Mouse (Mus musculus) stomach, postnatal 0 days (tissue): ENCODE data around the gene Klhl18. TPM values are rescaled to one million over a fixed set of nuclear protein-coding genes. Genes with fewer than 3 reads are reported as not detected.

Source experiments
- ATAC-seq: fragments of 200-750 bp; cut with Nextera tagmentation; 2 replicates; pipeline ENCODE4 v1.8.0; 2017; ENCODE audit not compliant: low FRiP score, low TSS enrichment
- DNase-seq: peaks from one replicate; pipeline ENCODE4 v3.0.0-alpha.2; 2016; ENCODE audit warnings: low spot score
- H3K27ac ChIP-seq: fragments of 300-500 bp; sonication (generic); replicated peaks from 2 replicates; pipeline ENCODE4 v1.5.1; 2014; ENCODE audit warnings: mild to moderate bottlenecking, control low read depth
- H3K27me3 ChIP-seq: fragments of 300-500 bp; sonication (generic); 2 replicates; pipeline ENCODE4 v1.6.1; 2014; ENCODE audit warnings: low read length; ENCODE audit not compliant: control insufficient read depth, insufficient read depth
- H3K36me3 ChIP-seq: fragments of 300-500 bp; sonication (generic); 2 replicates; pipeline ENCODE4 v1.6.1; 2014; ENCODE audit warnings: low read length, mixed read lengths; ENCODE audit not compliant: control insufficient read depth, insufficient read depth
- H3K4me1 ChIP-seq: fragments of 300-500 bp; sonication (generic); replicated peaks from 2 replicates; pipeline ENCODE4 v1.6.1; 2014; ENCODE audit warnings: antibody characterized with exemption; ENCODE audit not compliant: control insufficient read depth, insufficient read depth
- H3K4me2 ChIP-seq: fragments of 300-500 bp; sonication (generic); replicated peaks from 2 replicates; pipeline ENCODE4 v1.6.1; 2014; ENCODE audit warnings: low read depth, mild to moderate bottlenecking, control low read depth, moderate library complexity
- H3K4me3 ChIP-seq: fragments of 300-500 bp; sonication (generic); 2 replicates; pipeline ENCODE4 v1.5.1; 2014; ENCODE audit warnings: low read depth, low read length, control low read depth
- H3K9ac ChIP-seq: fragments of 300-500 bp; sonication (generic); 2 replicates; pipeline ENCODE4 v1.6.1; 2014; ENCODE audit warnings: mild to moderate bottlenecking, low read length, control low read depth, mixed read lengths
- H3K9me3 ChIP-seq: fragments of 300-500 bp; sonication (generic); 2 replicates; pipeline ENCODE4 v1.6.1; 2016; ENCODE audit warnings: low read length; ENCODE audit not compliant: control insufficient read depth
- CTCF ChIP-seq: IDR thresholded peaks from 2 replicates; pipeline ENCODE4 v1.5.1; 2016; ENCODE audit warnings: antibody characterized with exemption, low read depth, mild to moderate bottlenecking, moderate library complexity
- EP300 ChIP-seq: optimal IDR thresholded peaks from 2 replicates; pipeline ENCODE3; 2016; ENCODE audit warnings: antibody characterized with exemption
- WGBS: fragments of 180-500 bp; shearing (Covaris S2); extraction: QIAGEN DNeasy Blood & Tissue Kit; methylation state at CpG from one replicate; pipeline ENCODE4 v1.1.7; 2014; 5-methylcytosine and 5-hydroxymethylcytosine counted together
- polyA plus RNA-seq: library from polyadenylated mRNA; unstranded; fragments of >200 nt; fragmentation: Nextera tagmentation; extraction: Ambion mirVana; gene quantifications from 2 replicates; pipeline ENCODE4 v1.2.1, GENCODE M21; 2015

Klhl18 gene
- polyA plus RNA-seq = 5.7 and 5.8 TPM in 2 replicates

- DNase-seq = peak; percentile 96
- WGBS = under 1% methylated on average over 53 of the region's 53 CpGs
- H3K9me3 ChIP-seq = no peaks in the 10 kb centered on the region
- H3K4me2 ChIP-seq = peak within 1 kb of the TSS; percentile 87
- peak within 1 kb of the TSS; percentile 76 for H3K9ac ChIP-seq
- no peaks in the 10 kb centered on the region for H3K27me3 ChIP-seq
- H3K4me3 ChIP-seq = peak within 1 kb of the TSS; percentile 73
- H3K27ac ChIP-seq = peak within 1 kb of the TSS; percentile 94
- peak; percentile 15 for TF ChIP-seq EP300
- TF ChIP-seq CTCF = peak; percentile 40
- ATAC-seq = peak; percentile 98
- H3K36me3 ChIP-seq = no peaks in the 10 kb centered on the region
- H3K4me1 ChIP-seq = peaks cover 7% of the 10 kb centered on the region; the same call in 1 of the 2 replicates
These were observed at the start of gene Klhl18, which contains the start of gene Kif9 for GRCm38 (mm10) chr9:110476124-110477091. Gene Klhl18, minus strand, starts transcription at chr9:110476694. Gene Kif9, plus strand, starts transcription at chr9:110476958.

DNA sequence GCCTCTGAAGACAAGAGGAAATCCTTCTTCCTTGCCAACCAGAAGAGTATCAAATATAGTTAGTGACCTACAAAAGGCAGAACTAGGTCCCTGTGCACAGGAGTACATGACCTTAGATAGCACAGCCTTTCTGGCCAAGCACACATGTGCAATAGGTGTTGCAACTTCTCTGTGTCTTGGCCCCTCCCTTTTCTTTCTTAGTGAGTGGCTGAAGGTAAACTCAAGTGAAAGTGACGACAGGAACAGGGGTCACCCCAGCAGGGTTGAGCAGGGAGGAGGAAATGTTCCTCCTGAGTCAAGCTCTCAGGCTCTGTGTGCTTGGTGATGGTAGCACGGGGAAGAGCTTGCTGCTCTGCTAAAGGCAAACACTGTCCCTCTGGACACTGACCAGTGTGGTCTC, 49.2 kb upstream of the Klhl18 start:
- ATAC-seq = peak; percentile 97
- 39% methylated on average over 2 of the region's 2 CpGs for WGBS

DNA sequence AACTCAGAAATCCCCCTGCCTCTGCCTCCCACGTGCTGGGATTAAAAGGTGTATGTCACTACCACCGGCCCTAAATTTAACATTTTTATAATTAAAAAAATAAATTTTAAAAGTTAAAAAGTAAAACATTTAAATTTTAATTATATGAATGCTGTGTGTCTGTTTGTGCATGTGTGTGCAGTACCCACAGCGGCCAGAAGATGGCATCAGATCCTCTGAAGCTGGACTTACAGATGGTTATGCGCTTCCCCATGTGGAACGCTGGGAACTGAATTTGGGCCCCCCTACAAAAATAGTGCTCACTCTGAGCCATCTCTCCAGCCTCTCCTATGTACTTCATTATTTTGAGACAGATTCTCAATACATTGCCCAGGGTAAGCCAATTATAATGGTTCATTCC, 14.4 kb upstream of the Klhl18 start:
- no peak for ATAC-seq
- no peak overlapping the region for H3K9ac ChIP-seq
- H3K4me2 ChIP-seq = no peak overlapping the region
- no peaks in the 10 kb centered on the region for H3K36me3 ChIP-seq
- no peaks in the 10 kb centered on the region for H3K9me3 ChIP-seq
- no peak overlapping the region for H3K27ac ChIP-seq
- H3K4me3 ChIP-seq = no peak overlapping the region
- H3K27me3 ChIP-seq = no peaks in the 10 kb centered on the region
- no peaks in the 10 kb centered on the region for H3K4me1 ChIP-seq
- 61% methylated on average over 5 of the region's 5 CpGs for WGBS
- DNase-seq = peak; percentile 27
- peak; percentile 62 for TF ChIP-seq CTCF
- TF ChIP-seq EP300 = no peak

More for the DNA sequence above, 49.2 kb upstream of the Klhl18 start:
- no peak overlapping the region for H3K4me2 ChIP-seq
- H3K9me3 ChIP-seq = no peaks in the 10 kb centered on the region
- H3K27me3 ChIP-seq = no peaks in the 10 kb centered on the region
- TF ChIP-seq CTCF (no peak), EP300 (no peak)
- peak; percentile 71 for DNase-seq
- no peak overlapping the region for H3K9ac ChIP-seq
- no peaks in the 10 kb centered on the region for H3K4me1 ChIP-seq
- no peaks in the 10 kb centered on the region for H3K36me3 ChIP-seq
- no peak overlapping the region for H3K27ac ChIP-seq
- H3K4me3 ChIP-seq = no peak overlapping the region

GRCm38 (mm10) chr9:110488841-110489240, 12.3 kb upstream of the Klhl18 start:
- DNase-seq (no peak), ATAC-seq (no peak)
- Histone ChIP-seq H3K27me3 (no peaks in the 10 kb centered on the region), H3K9me3 (no peaks in the 10 kb centered on the region), H3K36me3 (no peaks in the 10 kb centered on the region), H3K4me1 (no peaks in the 10 kb centered on the region), H3K4me3 (no peak overlapping the region), H3K27ac (no peak overlapping the region), H3K4me2 (no peak overlapping the region), H3K9ac (no peak overlapping the region)
- WGBS = 44% methylated on average over 4 of the region's 4 CpGs
- TF ChIP-seq EP300 (no peak), CTCF (no peak)

GRCm38 (mm10) chr9:110478639-110479038, 2.1 kb upstream of the Klhl18 start:
- Histone ChIP-seq H3K9ac (no peak overlapping the region), H3K27ac (no peak overlapping the region), H3K4me1 (peaks cover 7% of the 10 kb centered on the region; the same call in 1 of the 2 replicates), H3K4me2 (no peak overlapping the region), H3K9me3 (no peaks in the 10 kb centered on the region), H3K4me3 (no peak overlapping the region), H3K27me3 (no peaks in the 10 kb centered on the region), H3K36me3 (no peaks in the 10 kb centered on the region)
- ATAC-seq = no peak
- no peak for TF ChIP-seq EP300
- TF ChIP-seq CTCF = no peak
- 73% methylated on average over 4 of the region's 4 CpGs for WGBS
- no peak for DNase-seq

- Histone ChIP-seq H3K36me3 (no peaks in the 10 kb centered on the region), H3K27me3 (no peaks in the 10 kb centered on the region), H3K4me2 (no peak overlapping the region), H3K4me1 (peaks cover 7% of the 10 kb centered on the region; the same call in 1 of the 2 replicates), H3K9me3 (no peaks in the 10 kb centered on the region), H3K27ac (no peak overlapping the region), H3K4me3 (no peak overlapping the region), H3K9ac (no peak overlapping the region)
- 46% methylated on average over 11 of the region's 11 CpGs for WGBS
- TF ChIP-seq EP300 (no peak), CTCF (no peak)
- ATAC-seq (no peak), DNase-seq (no peak)
These were observed 1.5 kb upstream of the Klhl18 start for GRCm38 (mm10) chr9:110477951-110478350.
